Mouse (Mus musculus): ENCODE data around the gene Arl4c.

GRCm38 (mm10) chr1:88744261-88744660 is 42.2 kb upstream of the Arl4c start:
- TF ChIP-seq GATA1 (IDR thresholded peaks at IDR 0.05; ENCODE audit: borderline replicate concordance, low read length) (no peak), CTCF (IDR thresholded peaks at IDR 0.05; ENCODE audit: low read depth, low read length) (no peak), TAL1 (conservative IDR thresholded peaks at IDR 0.05; ENCODE audit: low read depth, low read length) (no peak)

Data from G1E (cell line).